Mouse (Mus musculus) hindbrain, embryonic 11.5 days (tissue): ENCODE measurements around the gene Rnf217. TPM values are rescaled to one million over a fixed set of nuclear protein-coding genes. Genes with fewer than 3 reads are reported as not detected.

Experiments used
- ATAC-seq: fragments of 200-750 bp; cut with Nextera tagmentation; 2 replicates; pipeline ENCODE4 v1.8.0; 2017; ENCODE audit warnings: mild to moderate bottlenecking, moderate TSS enrichment, moderate library complexity; ENCODE audit not compliant: low FRiP score
- DNase-seq: peaks from one replicate; pipeline ENCODE4 v3.0.0-alpha.2; 2015; ENCODE audit warnings: low spot score
- H3K27ac ChIP-seq: fragments of 300-500 bp; sonication (generic); 2 replicates; pipeline ENCODE4 v1.5.1; 2014; ENCODE audit warnings: mild to moderate bottlenecking, low read depth, low read length
- H3K27me3 ChIP-seq: fragments of 300-500 bp; sonication (generic); 2 replicates; pipeline ENCODE4 v1.6.1; 2014; ENCODE audit warnings: mild to moderate bottlenecking, low read length, moderate library complexity, mixed read lengths; ENCODE audit not compliant: control insufficient read depth, insufficient read depth
- H3K36me3 ChIP-seq: fragments of 300-500 bp; sonication (generic); 2 replicates; pipeline ENCODE4 v1.6.1; 2014; ENCODE audit warnings: mild to moderate bottlenecking, low read length, moderate library complexity, mixed read lengths; ENCODE audit not compliant: control insufficient read depth, insufficient read depth
- H3K4me1 ChIP-seq: fragments of 300-500 bp; sonication (generic); replicated peaks from 2 replicates; pipeline ENCODE4 v1.6.1; 2014; ENCODE audit warnings: low read length, mixed read lengths; ENCODE audit not compliant: control insufficient read depth, insufficient read depth
- H3K4me2 ChIP-seq: fragments of 300-500 bp; sonication (generic); replicated peaks from 2 replicates; pipeline ENCODE4 v1.6.1; 2014; ENCODE audit warnings: mild to moderate bottlenecking, low read depth, low read length
- H3K4me3 ChIP-seq: fragments of 300-500 bp; sonication (generic); 2 replicates; pipeline ENCODE4 v1.5.1; 2014; ENCODE audit warnings: low read depth, low read length
- H3K9ac ChIP-seq: fragments of 300-500 bp; sonication (generic); 2 replicates; pipeline ENCODE4 v1.6.1; 2014; ENCODE audit warnings: low read depth, low read length
- H3K9me3 ChIP-seq: fragments of 300-500 bp; sonication (generic); 2 replicates; pipeline ENCODE4 v1.6.1; 2016; ENCODE audit warnings: low read length; ENCODE audit not compliant: control insufficient read depth
- WGBS: fragments of 180-500 bp; shearing (Covaris S2); extraction: QIAGEN DNeasy Blood & Tissue Kit; methylation state at CpG from one replicate; pipeline ENCODE4 v1.1.7; 2014; 5-methylcytosine and 5-hydroxymethylcytosine counted together
- polyA plus RNA-seq: library from polyadenylated mRNA; unstranded; fragments of >200 nt; fragmentation: Nextera tagmentation; extraction: Ambion mirVana; gene quantifications from 2 replicates; pipeline ENCODE4 v1.2.1, GENCODE M21; 2014

Rnf217 gene
- polyA plus RNA-seq, 1 experiment from 2014 or later, result 2.0 TPM

GRCm38 (mm10) chr10:31580722-31581121 is 28.3 kb downstream of the Rnf217 start:
- Histone ChIP-seq H3K4me1 (no peaks in the 10 kb centered on the region), H3K9ac (no peak overlapping the region), H3K4me2 (no peak overlapping the region), H3K27me3 (no peaks in the 10 kb centered on the region), H3K36me3 (no peaks in the 10 kb centered on the region), H3K4me3 (no peak overlapping the region), H3K27ac (no peak overlapping the region), H3K9me3 (no peaks in the 10 kb centered on the region)
- no peak for ATAC-seq
- WGBS, result 91% methylated on average over 4 of the region's 4 CpGs
- no peak for DNase-seq

- H3K9ac ChIP-seq, result no peak overlapping the region
- H3K4me3 ChIP-seq, result no peak overlapping the region
- no peak overlapping the region for H3K4me2 ChIP-seq
- H3K4me1 ChIP-seq, result no peaks in the 10 kb centered on the region
- ATAC-seq (no peak), DNase-seq (no peak)
- H3K9me3 ChIP-seq, result no peaks in the 10 kb centered on the region
- WGBS, result 94% methylated on average over 1 of the region's 1 CpGs
- H3K27me3 ChIP-seq, result no peaks in the 10 kb centered on the region
- H3K36me3 ChIP-seq, result no peaks in the 10 kb centered on the region
- H3K27ac ChIP-seq, result no peak overlapping the region
These were observed 28.9 kb downstream of the Rnf217 start for GRCm38 (mm10) chr10:31580073-31580472.

GRCm38 (mm10) chr10:31573267-31573666 is 35.7 kb downstream of the Rnf217 start:
- Histone ChIP-seq H3K27ac (no peak overlapping the region), H3K9ac (no peak overlapping the region), H3K4me3 (no peak overlapping the region), H3K27me3 (no peaks in the 10 kb centered on the region), H3K4me1 (no peaks in the 10 kb centered on the region), H3K9me3 (no peaks in the 10 kb centered on the region), H3K36me3 (no peaks in the 10 kb centered on the region), H3K4me2 (no peak overlapping the region)
- no peak for DNase-seq
- WGBS, result 85% methylated on average over 4 of the region's 4 CpGs
- no peak for ATAC-seq

GRCm38 (mm10) chr10:31557311-31557710 is 51.7 kb downstream of the Rnf217 start:
- no peaks in the 10 kb centered on the region for H3K36me3 ChIP-seq
- 88% methylated on average over 2 of the region's 2 CpGs for WGBS
- no peak for ATAC-seq

GRCm38 (mm10) chr10:31555433-31555960 is 53.5 kb downstream of the Rnf217 start:
- 86% methylated on average over 6 of the region's 6 CpGs for WGBS
- H3K27ac ChIP-seq, result no peak overlapping the region
- no peak overlapping the region for H3K9ac ChIP-seq
- no peaks in the 10 kb centered on the region for H3K36me3 ChIP-seq
- H3K27me3 ChIP-seq, result no peaks in the 10 kb centered on the region
- H3K4me3 ChIP-seq, result no peak overlapping the region
- DNase-seq, result no peak
- H3K4me2 ChIP-seq, result no peak overlapping the region
- H3K9me3 ChIP-seq, result no peaks in the 10 kb centered on the region
- ATAC-seq, result no peak
- no peaks in the 10 kb centered on the region for H3K4me1 ChIP-seq

More at GRCm38 (mm10) chr10:31557311-31557710, 51.7 kb downstream of the Rnf217 start:
- no peaks in the 10 kb centered on the region for H3K4me1 ChIP-seq
- H3K9ac ChIP-seq, result no peak overlapping the region
- DNase-seq, result no peak
- H3K27me3 ChIP-seq, result no peaks in the 10 kb centered on the region
- no peak overlapping the region for H3K4me3 ChIP-seq
- no peak overlapping the region for H3K4me2 ChIP-seq
- no peak overlapping the region for H3K27ac ChIP-seq
- no peaks in the 10 kb centered on the region for H3K9me3 ChIP-seq

GRCm38 (mm10) chr10:31553302-31553701 is 55.7 kb downstream of the Rnf217 start:
- no peaks in the 10 kb centered on the region for H3K9me3 ChIP-seq
- no peaks in the 10 kb centered on the region for H3K27me3 ChIP-seq
- WGBS, result 95% methylated on average over 4 of the region's 4 CpGs
- H3K36me3 ChIP-seq, result no peaks in the 10 kb centered on the region
- no peak overlapping the region for H3K27ac ChIP-seq
- no peak overlapping the region for H3K9ac ChIP-seq
- no peaks in the 10 kb centered on the region for H3K4me1 ChIP-seq
- no peak for ATAC-seq
- DNase-seq, result no peak
- no peak overlapping the region for H3K4me3 ChIP-seq
- H3K4me2 ChIP-seq, result no peak overlapping the region

GRCm38 (mm10) chr10:31551850-31552249 is 57.1 kb downstream of the Rnf217 start:
- H3K9me3 ChIP-seq, result no peaks in the 10 kb centered on the region
- no peak for DNase-seq
- no peak for ATAC-seq
- no peaks in the 10 kb centered on the region for H3K4me1 ChIP-seq
- 91% methylated on average over 7 of the region's 7 CpGs for whole genome bisulfite sequencing
- no peaks in the 10 kb centered on the region for H3K27me3 ChIP-seq
- no peak overlapping the region for H3K4me2 ChIP-seq
- no peaks in the 10 kb centered on the region for H3K36me3 ChIP-seq
- H3K4me3 ChIP-seq, result no peak overlapping the region
- no peak overlapping the region for H3K9ac ChIP-seq
- H3K27ac ChIP-seq, result no peak overlapping the region

- ATAC-seq (no peak), DNase-seq (no peak)
- no peaks in the 10 kb centered on the region for H3K9me3 ChIP-seq
- H3K4me2 ChIP-seq, result no peak overlapping the region
- H3K4me3 ChIP-seq, result no peak overlapping the region
- H3K4me1 ChIP-seq, result no peaks in the 10 kb centered on the region
- no peak overlapping the region for H3K9ac ChIP-seq
- WGBS, result 88% methylated on average over 1 of the region's 1 CpGs
- H3K27me3 ChIP-seq, result no peaks in the 10 kb centered on the region
- H3K36me3 ChIP-seq, result no peaks in the 10 kb centered on the region
- no peak overlapping the region for H3K27ac ChIP-seq
These were observed 57.6 kb downstream of the Rnf217 start for GRCm38 (mm10) chr10:31551362-31551761.

GRCm38 (mm10) chr10:31547156-31547555 is 61.8 kb downstream of the Rnf217 start:
- H3K4me1 ChIP-seq, result no peaks in the 10 kb centered on the region
- H3K9me3 ChIP-seq, result no peaks in the 10 kb centered on the region
- no peak for ATAC-seq
- no peak overlapping the region for H3K9ac ChIP-seq
- H3K4me3 ChIP-seq, result no peak overlapping the region
- H3K27ac ChIP-seq, result no peak overlapping the region
- H3K27me3 ChIP-seq, result no peaks in the 10 kb centered on the region
- no peaks in the 10 kb centered on the region for H3K36me3 ChIP-seq
- 74% methylated on average over 2 of the region's 2 CpGs for WGBS
- no peak for DNase-seq
- no peak overlapping the region for H3K4me2 ChIP-seq
